Mouse (Mus musculus) E14TG2a.4 (cell line): ENCODE measurements around the gene Pin1.

ENCODE experiments used
- H3K27me3 ChIP-seq: 2 replicates; pipeline ENCODE4 v1.6.1; 2014; ENCODE audit warnings: low read length, control low read depth; ENCODE audit not compliant: insufficient read depth
- H3K36me3 ChIP-seq: 2 replicates; pipeline ENCODE4 v1.6.1; 2014; ENCODE audit warnings: low read length, control low read depth; ENCODE audit not compliant: insufficient read depth
- H3K4me1 ChIP-seq: replicated peaks from 2 replicates; pipeline ENCODE4 v1.6.1; 2014; ENCODE audit warnings: low read depth, low read length, control low read depth
- H3K4me3 ChIP-seq: replicated peaks from 2 replicates; pipeline ENCODE4 v1.5.1; 2014; ENCODE audit warnings: mild to moderate bottlenecking, low read length
- H3K9me3 ChIP-seq: 2 replicates; pipeline ENCODE4 v1.6.1; 2014; ENCODE audit warnings: low read length, control low read depth
- CTCF ChIP-seq: conservative IDR thresholded peaks from 2 replicates; pipeline ENCODE4 v1.5.1; 2014; ENCODE audit warnings: low read length
- NANOG ChIP-seq: IDR thresholded peaks from 2 replicates; pipeline ENCODE4 v1.6.1; 2014; ENCODE audit warnings: borderline replicate concordance, low read length, mixed read lengths
- POU5F1 ChIP-seq: IDR thresholded peaks from 2 replicates; pipeline ENCODE4 v1.6.1; 2014; ENCODE audit warnings: low read length, borderline replicate concordance

Pin1 gene

DNA sequence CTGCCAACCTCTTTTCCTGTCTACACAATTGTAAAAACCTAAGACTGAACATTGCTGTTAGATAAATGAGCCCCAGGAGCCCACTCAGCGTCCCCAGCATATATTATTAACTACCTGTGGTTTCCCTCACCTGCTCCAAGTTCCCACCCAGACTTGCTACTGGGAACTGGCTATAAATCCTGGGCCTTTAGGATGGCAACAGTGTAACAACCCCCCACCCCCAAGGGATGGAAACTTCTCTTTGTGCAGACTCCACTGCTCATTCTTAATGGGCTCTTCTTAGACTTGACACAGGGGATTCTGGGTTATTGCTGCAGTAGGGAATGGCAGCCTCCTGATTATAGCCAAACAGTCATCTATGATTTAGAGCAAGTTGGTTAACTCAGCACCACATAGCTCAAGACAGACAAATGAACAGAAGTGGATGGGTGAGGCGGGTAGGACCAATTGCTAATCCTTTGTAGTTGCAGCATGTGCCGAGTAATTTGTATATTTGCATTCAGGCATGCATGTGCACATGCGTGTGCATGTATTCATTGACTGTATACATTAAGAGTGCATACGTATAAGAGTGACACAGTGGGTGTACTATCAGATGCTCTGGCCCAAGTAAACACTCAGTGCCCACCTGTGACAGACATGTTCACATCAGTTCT, 13.2 kb downstream of the Pin1 start:
- Histone ChIP-seq H3K9me3 (no peaks in the 10 kb centered on the region), H3K27me3 (no peaks in the 10 kb centered on the region), H3K36me3 (peaks cover 60% of the 10 kb centered on the region), H3K4me3 (no peak overlapping the region), H3K4me1 (peaks cover 72% of the 10 kb centered on the region)
- TF ChIP-seq CTCF (no peak), NANOG (no peak), POU5F1 (no peak)

DNA sequence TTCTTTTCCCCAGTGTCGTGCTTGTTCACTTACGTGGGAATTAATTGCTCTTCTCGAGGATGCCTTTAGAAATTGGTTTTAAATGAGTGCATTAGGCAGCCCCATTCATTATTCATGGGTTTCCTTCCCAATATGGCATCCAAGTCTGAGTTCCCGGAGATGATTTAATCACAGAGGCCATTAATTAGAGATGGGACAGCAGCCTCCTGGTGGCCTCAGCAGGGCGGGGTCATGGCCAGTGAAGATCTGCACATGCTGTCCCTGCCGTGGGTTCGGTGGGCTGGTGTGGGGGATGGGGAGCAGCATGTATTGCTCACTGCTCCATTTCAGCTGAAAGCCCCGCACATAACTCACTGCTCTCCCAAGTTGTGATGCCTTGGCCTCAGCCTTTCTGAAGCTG, 14.0 kb downstream of the Pin1 start:
- H3K36me3 ChIP-seq, result peaks cover 52% of the 10 kb centered on the region
- H3K9me3 ChIP-seq, result no peaks in the 10 kb centered on the region
- 0 out of 2 replicates have a peak, but pooled peaks cover 3% of the 10 kb centered on the region for H3K27me3 ChIP-seq
- H3K4me1 ChIP-seq, result peaks cover 63% of the 10 kb centered on the region
- H3K4me3 ChIP-seq, result no peak overlapping the region
- TF ChIP-seq POU5F1 (no peak), CTCF (no peak), NANOG (no peak)

DNA sequence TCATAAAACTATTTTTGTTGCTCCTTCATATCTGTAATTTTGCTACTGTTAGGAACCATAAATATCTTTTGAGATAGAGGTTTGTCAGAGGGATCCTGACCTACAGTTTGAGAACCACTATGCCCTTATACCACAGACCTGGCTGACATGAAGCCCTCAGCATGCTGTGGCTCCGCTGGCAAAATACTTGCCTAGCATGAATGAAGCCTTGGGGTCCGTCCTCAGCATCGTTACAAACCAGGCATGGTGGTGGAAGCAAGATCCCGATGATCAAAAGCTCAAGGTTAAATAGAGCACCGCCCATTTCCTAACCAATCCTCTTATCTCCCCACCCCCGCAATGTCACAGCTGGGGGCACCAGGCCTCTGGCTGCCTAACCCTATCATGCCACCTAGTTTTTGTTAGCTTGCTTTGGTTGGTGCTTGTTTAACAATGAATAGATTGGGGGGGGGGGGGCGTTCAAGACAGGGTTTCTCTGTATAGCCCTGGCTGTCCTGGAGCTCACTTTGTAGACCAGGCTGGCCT, 14.7 kb downstream of the Pin1 start:
- Histone ChIP-seq H3K4me1 (peaks cover 58% of the 10 kb centered on the region), H3K9me3 (no peaks in the 10 kb centered on the region), H3K4me3 (no peak overlapping the region), H3K36me3 (peaks cover 46% of the 10 kb centered on the region), H3K27me3 (0 out of 2 replicates have a peak, but pooled peaks cover 3% of the 10 kb centered on the region)
- TF ChIP-seq POU5F1 (no peak), CTCF (no peak), NANOG (no peak)

DNA sequence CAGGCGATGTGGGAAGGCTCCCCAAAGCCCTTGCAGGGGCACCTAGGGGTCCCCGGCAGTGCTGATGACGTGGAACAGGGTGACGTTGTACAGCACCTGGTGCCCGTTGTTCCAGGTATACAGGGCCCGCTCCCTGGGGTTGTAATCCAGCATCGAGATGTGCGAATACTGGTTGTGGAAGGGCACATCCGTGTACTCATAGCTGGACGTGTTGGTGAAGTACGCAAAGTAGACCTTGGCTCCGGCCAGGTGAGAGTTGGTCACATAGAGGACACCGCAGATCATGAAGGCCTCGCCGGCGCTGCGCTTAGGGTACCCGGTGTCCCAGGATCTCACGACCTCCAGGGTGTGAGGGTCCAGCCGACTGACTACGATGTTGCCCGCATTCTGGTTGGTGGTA, 16.2 kb downstream of the Pin1 start:
- Histone ChIP-seq H3K27me3 (0 out of 2 replicates have a peak, but pooled peaks cover 3% of the 10 kb centered on the region), H3K9me3 (peaks cover 3% of the 10 kb centered on the region; the same call in 1 of the 2 replicates), H3K4me3 (no peak overlapping the region), H3K4me1 (peaks cover 50% of the 10 kb centered on the region), H3K36me3 (peaks cover 31% of the 10 kb centered on the region)
- TF ChIP-seq NANOG (no peak), POU5F1 (no peak), CTCF (no peak)

DNA sequence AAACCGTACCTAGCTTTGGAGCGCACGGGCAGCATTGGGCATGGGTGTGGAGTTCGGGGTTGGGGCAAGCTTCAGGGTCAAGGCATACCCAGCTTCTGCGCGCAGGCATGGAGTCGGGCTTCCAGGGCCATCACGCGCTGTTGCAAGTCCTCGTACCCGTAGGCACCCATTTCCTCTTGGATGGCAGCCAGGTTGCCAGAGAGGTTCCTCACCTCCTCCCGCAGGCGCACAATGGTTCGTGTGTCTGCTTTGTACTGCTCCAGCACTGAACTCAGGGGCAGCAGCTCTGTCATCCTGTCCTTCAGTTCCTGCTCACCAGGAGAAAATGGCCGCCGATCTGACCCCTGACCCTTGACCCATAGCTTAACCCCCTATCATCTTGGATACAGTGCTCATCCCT, 20.2 kb downstream of the Pin1 start:
- Histone ChIP-seq H3K4me3 (0 out of 2 replicates have a peak overlapping the region, but pooled peaks have one; percentile 7), H3K27me3 (0 out of 2 replicates have a peak, but pooled peaks cover 7% of the 10 kb centered on the region), H3K36me3 (no peaks in the 10 kb centered on the region), H3K9me3 (peaks cover 4% of the 10 kb centered on the region; the same call in 1 of the 2 replicates), H3K4me1 (peaks cover 11% of the 10 kb centered on the region)
- TF ChIP-seq POU5F1, result no peak

DNA sequence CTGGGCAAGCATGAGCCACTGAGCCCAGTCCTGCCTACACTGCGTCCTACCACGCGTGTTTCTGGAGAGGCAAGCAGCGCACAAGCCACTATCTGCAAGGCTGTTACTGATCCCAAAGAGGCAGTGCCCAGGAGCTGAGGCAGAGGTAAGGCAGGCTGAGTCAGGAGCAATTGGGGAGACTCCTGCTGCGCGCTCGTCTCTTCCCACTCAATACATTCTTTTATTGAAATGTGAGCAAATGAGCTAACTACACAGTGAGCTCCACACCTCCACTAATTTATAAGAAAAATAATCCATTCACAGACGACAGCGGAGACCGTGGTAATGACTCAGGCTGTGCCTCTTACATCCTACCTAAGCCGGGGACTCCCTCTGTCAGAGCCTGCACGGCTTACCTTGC, 26.0 kb downstream of the Pin1 start:
- TF ChIP-seq NANOG, result no peak
- TF ChIP-seq CTCF, result no peak
- TF ChIP-seq POU5F1, result no peak
- Histone ChIP-seq H3K27me3 (0 out of 2 replicates have a peak, but pooled peaks cover 7% of the 10 kb centered on the region), H3K36me3 (no peaks in the 10 kb centered on the region), H3K9me3 (peaks cover 6% of the 10 kb centered on the region; the same call in 1 of the 2 replicates), H3K4me1 (no peaks in the 10 kb centered on the region), H3K4me3 (no peak overlapping the region)

DNA sequence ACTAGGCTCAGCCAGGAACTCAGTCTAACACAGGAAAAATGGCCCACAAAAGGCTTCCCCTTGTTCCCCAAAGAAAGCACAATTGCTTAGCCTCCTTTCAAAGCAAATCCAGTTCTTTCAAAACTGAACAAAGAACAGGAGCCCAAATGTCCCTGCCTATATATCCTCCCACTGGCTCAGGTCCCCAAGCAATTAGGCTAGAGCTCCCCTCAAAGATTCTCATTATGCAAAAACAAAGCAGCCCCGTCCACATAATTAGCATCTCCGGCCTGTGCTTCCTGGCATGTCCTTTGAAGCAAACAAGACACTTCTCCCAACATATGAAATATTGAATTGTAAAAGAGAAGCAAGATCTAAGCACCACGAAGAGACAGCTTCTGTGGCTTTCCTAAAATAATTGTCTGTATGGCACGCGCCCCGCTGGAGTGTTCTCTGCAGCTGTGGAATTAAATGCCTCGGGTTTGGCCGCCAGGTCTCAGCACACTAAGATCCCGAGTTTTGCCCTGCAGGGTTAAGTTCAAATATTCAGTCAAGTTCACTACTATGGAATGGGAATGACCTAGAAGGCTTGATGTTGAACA, 28.6 kb downstream of the Pin1 start:
- Histone ChIP-seq H3K36me3 (no peaks in the 10 kb centered on the region), H3K27me3 (0 out of 2 replicates have a peak, but pooled peaks cover 7% of the 10 kb centered on the region), H3K4me3 (no peak overlapping the region), H3K9me3 (0 out of 2 replicates have a peak, but pooled peaks cover 3% of the 10 kb centered on the region), H3K4me1 (peaks cover 1% of the 10 kb centered on the region)
- TF ChIP-seq CTCF (no peak), NANOG (no peak), POU5F1 (no peak)

DNA sequence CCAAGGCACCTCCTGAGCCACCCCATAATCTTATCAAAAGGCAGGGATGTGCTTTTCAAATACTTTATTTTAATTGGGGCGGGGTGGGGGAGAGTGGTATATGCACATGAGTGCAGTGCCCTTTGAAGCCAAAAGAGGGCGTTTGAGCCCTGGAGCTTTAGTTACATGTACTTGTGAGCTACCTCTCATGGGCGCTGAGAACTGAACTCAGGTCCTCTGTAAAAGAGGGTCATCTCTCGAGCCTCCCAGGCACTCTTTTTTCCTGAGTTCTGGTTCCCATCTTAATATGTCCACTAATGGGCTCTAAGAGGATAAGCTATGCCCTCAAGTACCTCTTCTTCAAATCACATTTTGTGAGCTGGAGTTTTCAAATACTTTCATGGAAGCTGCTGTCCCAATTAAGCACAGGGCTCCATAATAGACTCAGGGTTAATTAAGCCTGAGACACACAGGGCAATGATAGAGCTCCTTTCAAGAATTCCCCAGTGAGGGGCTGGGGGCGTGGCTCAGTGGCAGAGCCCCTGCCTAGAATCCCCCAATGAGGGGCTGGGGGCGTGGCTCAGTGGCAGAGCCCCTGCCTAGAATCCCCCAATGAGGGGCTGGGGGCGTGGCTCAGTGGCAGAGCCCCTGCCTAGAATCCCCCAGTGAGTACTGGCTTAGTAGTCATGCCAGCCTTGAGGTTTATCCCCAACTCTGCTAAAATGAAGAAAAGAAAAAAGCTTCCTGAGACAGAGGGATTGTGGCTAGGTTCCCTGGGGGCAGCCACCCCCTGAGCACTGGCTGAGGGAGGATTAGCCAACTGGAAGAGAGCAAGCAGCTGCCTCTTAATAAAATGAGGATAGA, 29.9 kb downstream of the Pin1 start:
- no peaks in the 10 kb centered on the region for H3K36me3 ChIP-seq
- no peak overlapping the region for H3K4me3 ChIP-seq
- peaks cover 5% of the 10 kb centered on the region for H3K4me1 ChIP-seq
- TF ChIP-seq NANOG (no peak), CTCF (peak; percentile 31), POU5F1 (no peak)
- 0 out of 2 replicates have a peak, but pooled peaks cover 3% of the 10 kb centered on the region for H3K27me3 ChIP-seq
- 0 out of 2 replicates have a peak, but pooled peaks cover 3% of the 10 kb centered on the region for H3K9me3 ChIP-seq
